Mouse (Mus musculus) thymus, adult 18-20 months (tissue): Measurements from ENCODE around the gene Gm21897.
"Not testable (repeated sequence)": the region's sequence is repeated elsewhere in the genome, so short reads cannot be mapped to it uniquely, and the experiment has no call there.

Experiments used
- DNase-seq, 2 experiments: peaks; one replicate each; pipeline ENCODE4 v3.0.0; 2022; ENCODE audit warnings: mixed read lengths in 2 of 2

Gm21897 gene

GRCm38 (mm10) chr16:15317158-15317557, at the start of gene Gm21897:
Gene Gm21897 (plus strand): TSS chr16:15317458.
- not testable (repeated sequence) for DNase-seq

DNA sequence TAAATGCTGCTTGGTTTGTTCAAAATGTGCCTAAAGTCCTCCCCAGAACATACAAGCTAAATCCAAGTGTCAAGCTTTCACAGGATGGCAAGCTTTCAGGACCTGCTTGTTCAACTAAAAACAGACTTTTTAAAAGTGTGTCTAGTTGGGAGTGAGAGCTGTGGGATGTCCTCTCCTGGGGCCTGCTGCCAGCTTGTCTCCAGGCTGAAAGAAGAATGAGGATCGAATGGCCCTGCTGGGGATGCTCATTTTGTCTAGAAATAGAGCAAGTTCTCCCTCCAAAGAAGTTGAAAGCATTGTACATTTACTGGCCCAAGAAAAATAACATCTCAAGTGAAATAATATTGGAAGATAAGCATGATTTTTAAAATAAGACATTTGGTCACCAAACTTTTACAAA, 45.0 kb upstream of the Gm21897 start:
- no peak for DNase-seq

DNA sequence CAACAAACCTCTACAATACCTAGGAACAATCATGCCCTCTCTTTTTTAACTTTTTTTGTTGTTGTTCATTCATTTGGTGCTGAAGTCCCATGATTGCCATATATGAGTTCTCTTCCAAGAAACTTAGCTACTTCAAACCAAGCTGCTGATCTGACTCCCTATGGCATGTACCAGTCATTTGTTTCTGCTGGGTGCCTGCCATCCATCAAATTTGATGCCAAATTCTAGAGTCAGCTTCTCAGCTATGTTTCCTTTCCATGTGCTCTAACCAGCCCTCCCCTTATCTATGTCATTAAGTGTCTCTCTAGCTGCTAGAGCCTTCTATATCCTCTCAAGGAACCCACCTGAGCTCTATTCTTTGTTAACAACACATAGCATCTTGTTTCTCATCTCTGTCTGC, 39.8 kb upstream of the Gm21897 start:
- DNase-seq, result no peak

DNA sequence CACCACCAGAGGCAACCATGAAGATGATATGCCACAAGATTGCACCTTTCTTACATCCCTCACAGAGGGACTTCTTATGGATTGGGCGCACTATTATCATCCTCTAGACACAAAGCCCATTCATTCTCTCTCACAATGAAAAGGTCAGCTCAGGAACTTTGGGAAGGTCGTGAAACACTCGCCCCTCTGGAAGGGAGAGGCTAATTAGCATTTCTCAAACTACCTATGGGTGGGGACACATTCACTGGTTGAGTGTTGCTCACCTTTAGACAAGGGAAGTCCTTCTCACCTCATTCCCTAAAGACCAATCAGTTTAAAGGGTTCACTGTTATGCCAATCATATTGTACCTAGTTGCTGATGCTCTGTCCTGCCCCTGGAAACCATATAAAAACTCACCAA, 24.2 kb upstream of the Gm21897 start:
- DNase-seq, result no peak

DNA sequence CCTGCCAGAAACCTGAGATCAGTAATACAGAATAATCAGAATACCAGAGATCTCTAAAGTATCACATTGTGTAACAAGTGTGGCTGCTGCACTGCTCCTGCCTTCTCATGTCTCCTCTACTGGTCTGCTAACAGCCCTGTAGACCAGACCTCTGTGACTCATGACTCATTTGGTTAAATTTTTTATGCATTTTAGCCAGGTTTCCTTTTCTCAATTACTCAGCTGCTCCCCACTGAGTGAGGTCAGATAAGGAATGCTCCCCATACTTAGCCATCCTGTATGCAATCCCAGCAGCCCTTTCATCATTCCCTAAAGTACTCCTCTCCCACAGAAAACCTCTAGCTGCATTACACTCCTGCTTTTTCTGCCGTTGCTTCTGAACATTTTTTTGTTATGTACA, 23.0 kb upstream of the Gm21897 start:
- DNase-seq, result no peak

GRCm38 (mm10) chr16:15294911-15295659, 22.2 kb upstream of the Gm21897 start:
- no peak for DNase-seq

DNA sequence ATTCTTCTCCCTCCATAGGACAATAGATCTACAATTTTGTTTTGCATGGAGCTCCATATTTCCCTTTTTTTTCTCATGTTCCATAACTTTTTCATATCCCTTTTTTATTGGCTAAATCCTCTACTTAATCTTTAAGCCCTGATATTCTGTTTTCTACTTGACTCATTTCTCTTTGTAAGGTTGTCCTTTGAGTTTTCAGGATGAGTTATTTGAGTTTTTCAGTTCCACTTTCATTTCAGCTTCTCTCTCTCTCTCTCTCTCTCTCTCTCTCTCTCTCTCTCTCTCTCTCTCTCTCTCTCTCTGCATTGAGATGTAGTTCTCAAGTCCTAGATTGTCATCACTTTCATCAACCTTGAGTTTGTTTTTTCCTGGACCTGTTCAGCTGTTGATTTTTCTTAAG, 17.3 kb downstream of the Gm21897 start:
- DNase-seq, result no peak

- no peak for DNase-seq
These were observed 21.8 kb downstream of the Gm21897 start for GRCm38 (mm10) chr16:15339051-15339450.

- DNase-seq, result no peak
These were observed 28.8 kb downstream of the Gm21897 start for GRCm38 (mm10) chr16:15346045-15346444.

- no peak for DNase-seq
These were observed 32.1 kb downstream of the Gm21897 start for GRCm38 (mm10) chr16:15349381-15349780.

DNA sequence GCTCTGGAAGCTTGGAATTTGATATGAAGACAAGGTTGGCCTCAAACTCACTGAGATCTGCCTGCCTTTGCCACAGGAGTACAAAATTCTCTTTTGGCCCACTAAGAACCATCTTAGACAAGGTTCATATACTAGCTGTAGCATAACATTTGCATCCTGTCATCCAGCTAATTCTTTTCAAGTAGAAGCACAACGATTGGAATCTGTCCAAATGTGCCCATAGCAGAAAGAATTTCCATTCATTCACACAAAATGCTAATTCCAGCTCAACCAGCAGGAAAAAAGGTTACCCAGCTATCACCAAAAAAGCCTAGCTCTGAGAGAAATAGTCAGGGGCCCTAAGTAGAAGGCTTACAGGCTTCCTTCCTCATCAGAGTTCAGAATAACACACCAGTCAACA, 34.0 kb downstream of the Gm21897 start:
- no peak for DNase-seq

GRCm38 (mm10) chr16:15352320-15352719, 35.1 kb downstream of the Gm21897 start:
- DNase-seq, result no peak

- no peak for DNase-seq
These were observed 37.6 kb downstream of the Gm21897 start for GRCm38 (mm10) chr16:15354901-15355300.

- no peak for DNase-seq
These were observed 38.1 kb downstream of the Gm21897 start for GRCm38 (mm10) chr16:15355339-15355738.

DNA sequence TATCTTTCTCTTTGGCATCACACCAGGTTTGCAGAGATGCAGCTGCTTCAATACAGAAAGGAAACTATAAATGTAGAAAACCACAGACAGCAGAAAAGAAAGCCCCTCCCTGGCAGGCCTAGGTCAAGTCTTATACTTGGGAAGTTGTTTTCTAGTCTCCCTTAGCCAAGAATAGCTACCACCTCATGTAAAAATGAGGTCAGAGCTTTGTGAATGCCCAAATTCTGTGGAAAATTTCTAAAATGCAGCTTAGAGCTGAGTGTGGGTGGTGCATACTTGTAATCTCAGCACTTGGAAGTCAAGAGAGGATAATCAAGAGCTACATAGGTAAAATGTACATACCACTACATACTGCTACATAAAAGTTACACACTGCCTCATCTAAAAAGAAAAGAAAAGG, 40.5 kb downstream of the Gm21897 start:
- no peak for DNase-seq

GRCm38 (mm10) chr16:15359110-15359782, 42.0 kb downstream of the Gm21897 start:
- DNase-seq, result no peak

DNA sequence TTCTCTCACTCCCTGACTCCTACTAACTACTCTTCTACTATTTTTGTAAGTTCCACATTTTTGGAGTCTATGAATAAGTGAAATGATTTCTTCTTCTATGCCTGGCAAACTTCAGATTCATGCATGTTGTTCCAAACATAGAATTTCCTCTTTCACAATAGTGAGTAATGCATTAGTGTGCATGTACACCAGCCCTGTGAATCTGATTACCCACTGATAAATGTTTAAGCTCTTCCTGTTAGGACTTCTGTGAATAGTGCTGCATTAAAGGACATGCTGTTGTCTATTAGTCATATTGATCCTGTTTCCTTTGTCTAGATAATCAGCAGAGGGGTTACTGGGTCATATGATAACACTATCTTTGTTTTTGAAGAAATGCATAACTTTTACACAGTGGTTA, 43.6 kb downstream of the Gm21897 start:
- DNase-seq, result no peak
